Mouse (Mus musculus): ENCODE data around the gene Rhbg. TPM values are rescaled to one million over a fixed set of nuclear protein-coding genes. Genes with fewer than 3 reads are reported as not detected.
"Not testable (repeated sequence)": the region's sequence is repeated elsewhere in the genome, so short reads cannot be mapped to it uniquely, and the experiment has no call there.

The Rhbg gene
- polyA plus RNA-seq, 1 experiment from 2014 or later = 6.7 TPM

DNA sequence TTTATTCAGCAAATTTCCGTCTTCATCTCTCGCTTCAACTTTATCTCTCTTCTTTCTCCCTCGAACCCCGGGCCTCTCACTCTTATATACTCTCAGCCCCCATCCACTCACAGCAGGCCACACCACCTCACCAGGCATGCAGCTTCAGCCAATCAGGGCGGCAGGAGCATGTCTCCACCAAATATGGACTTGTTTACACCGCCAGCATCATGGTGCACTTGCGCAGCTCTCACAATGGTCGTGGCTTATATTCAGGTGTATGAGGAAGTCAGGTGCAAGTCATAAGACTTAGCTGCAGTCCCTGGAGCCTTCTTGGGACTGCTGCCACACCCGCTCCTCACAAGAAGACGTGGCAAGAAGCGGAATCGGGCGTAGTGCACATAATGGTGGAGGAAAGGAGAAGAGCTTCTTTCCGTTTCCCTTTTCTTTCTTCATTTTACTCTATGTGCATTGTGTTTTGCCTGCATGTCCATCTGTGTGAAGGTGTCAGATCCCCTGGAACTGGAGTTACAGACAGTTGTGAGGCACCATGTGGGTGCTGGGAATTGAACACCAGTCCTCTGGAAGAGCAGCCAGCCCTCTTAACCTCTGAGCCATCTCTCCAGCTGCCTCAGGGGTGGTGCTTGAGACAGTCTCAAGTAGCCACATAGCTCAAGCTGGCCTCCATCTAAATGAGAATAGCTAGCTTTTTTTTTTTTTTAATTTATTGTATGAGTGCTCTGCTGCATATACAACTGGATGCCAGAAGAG, 30.5 kb upstream of the Rhbg start:
- H3K4me2 ChIP-seq; H3K9me3 ChIP-seq; H3K4me3 ChIP-seq; H3K4me1 ChIP-seq; ATAC-seq (ENCODE audit: insufficient number of reproducible peaks, insufficient read depth, low FRiP score, low TSS enrichment, low read depth); H3K27ac ChIP-seq; H3K27me3 ChIP-seq; H3K9ac ChIP-seq: not testable (repeated sequence)
- H3K36me3 ChIP-seq = peaks cover 10% of the 10 kb centered on the region; the same call in 1 of the 2 replicates
- WGBS = 95% methylated on average over 14 of the region's 14 CpGs

DNA sequence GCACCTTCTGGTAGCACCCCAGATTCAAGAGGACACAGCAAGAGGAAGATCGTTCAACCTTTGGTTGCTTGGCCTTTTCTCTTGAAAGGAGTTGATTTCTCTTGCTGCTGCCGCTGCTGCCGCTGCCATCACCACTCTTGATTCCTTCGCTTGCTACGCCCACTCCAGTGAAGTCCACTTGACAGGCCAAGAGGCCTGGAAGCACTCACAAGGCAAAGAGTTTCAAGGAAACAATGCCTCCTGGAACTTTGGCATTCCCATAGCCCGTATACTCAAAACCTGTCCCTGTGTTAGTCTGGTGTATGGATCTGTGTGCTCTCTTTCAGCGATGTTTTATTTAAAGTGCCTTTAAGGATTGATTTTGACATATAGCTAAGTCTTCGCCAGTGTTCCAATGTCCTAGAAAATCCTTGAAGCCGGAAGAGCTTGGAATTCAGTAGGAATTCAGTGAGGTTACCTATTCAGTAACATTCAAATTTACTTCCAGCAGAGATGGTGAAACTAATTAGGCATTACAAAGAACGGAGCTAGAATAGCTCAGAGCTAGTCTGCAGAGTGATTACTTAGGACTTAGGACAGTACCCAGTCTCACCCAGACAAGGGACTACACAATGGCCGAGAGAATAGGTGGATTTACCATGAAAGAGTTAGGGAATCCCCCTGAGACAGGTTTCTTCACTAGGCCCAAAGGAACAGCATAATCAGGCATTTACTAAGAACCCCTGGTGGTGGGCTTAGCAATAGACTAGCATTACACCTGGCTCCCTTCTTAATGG, 26.8 kb upstream of the Rhbg start:
- not testable (repeated sequence) for H3K27ac ChIP-seq; H3K4me2 ChIP-seq; ATAC-seq (ENCODE audit: insufficient number of reproducible peaks, insufficient read depth, low FRiP score, low TSS enrichment, low read depth); H3K9ac ChIP-seq; H3K4me1 ChIP-seq; H3K36me3 ChIP-seq; H3K27me3 ChIP-seq; H3K9me3 ChIP-seq; H3K4me3 ChIP-seq
- 64% methylated on average over 11 of the region's 11 CpGs for WGBS

DNA sequence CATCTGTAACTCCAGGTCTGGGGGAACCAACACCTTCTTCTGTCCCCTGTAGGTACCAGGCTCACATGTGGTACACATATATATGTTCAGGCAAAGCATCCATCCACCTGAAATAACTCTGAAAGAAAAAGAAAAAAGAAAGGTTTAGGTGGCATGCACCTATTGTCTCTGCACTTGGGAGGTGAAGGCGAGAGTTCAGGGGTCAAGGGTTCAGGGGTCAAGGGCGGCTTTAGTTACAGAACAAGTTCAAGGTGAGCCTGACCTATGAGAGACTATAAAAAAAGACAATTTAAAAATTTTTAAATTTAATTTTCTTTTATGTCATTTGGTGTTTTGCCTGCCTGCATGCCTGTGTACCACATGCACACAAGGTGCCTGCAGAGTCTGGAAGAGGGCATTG, 25.5 kb upstream of the Rhbg start:
- Histone ChIP-seq H3K36me3 (no peaks in the 10 kb centered on the region), H3K9ac (no peak overlapping the region), H3K4me3 (no peak overlapping the region), H3K4me1 (no peaks in the 10 kb centered on the region), H3K9me3 (no peaks in the 10 kb centered on the region), H3K4me2 (no peak overlapping the region), H3K27ac (no peak overlapping the region), H3K27me3 (no peaks in the 10 kb centered on the region)
- WGBS = 90% methylated on average over 2 of the region's 2 CpGs
- no peak for ATAC-seq (ENCODE audit: insufficient number of reproducible peaks, insufficient read depth, low FRiP score, low TSS enrichment, low read depth)

DNA sequence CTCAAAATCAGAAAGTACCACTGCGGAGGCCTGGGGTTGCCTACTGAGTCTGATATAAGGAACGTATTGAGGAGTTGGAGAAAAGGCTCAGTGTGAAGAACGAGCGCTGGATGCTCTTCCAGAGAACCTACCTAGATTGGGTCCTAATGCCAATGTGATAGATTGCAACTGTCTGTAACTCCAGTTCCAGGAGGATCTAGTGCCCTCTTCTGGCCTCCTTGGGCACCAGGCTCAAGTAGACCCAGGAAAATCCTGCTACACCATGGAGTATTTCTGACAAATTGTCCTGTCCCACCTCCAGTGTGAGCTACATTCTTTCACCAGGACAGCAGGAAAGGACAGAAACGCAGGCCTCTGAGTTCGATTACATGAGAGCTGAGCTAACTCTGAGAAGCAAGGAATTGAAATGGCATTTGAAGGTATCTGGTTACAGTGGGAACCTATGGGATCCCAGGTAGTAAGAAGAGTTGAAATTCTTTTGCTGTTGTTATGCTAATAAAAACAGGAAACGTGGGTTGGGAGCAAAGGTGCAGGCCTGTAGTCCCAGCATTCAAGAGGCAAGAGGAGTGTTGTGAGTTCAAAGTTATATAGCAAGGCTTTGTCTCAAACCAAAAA, 22.1 kb upstream of the Rhbg start:
- whole genome bisulfite sequencing = 35% methylated on average over 7 of the region's 7 CpGs
- no peak for ATAC-seq (ENCODE audit: insufficient number of reproducible peaks, insufficient read depth, low FRiP score, low TSS enrichment, low read depth)
- H3K36me3 ChIP-seq = no peaks in the 10 kb centered on the region
- no peaks in the 10 kb centered on the region for H3K4me1 ChIP-seq
- H3K9ac ChIP-seq = no peak overlapping the region
- H3K4me3 ChIP-seq = no peak overlapping the region
- no peak overlapping the region for H3K27ac ChIP-seq
- H3K27me3 ChIP-seq = no peaks in the 10 kb centered on the region
- no peak overlapping the region for H3K4me2 ChIP-seq
- H3K9me3 ChIP-seq = no peaks in the 10 kb centered on the region

DNA sequence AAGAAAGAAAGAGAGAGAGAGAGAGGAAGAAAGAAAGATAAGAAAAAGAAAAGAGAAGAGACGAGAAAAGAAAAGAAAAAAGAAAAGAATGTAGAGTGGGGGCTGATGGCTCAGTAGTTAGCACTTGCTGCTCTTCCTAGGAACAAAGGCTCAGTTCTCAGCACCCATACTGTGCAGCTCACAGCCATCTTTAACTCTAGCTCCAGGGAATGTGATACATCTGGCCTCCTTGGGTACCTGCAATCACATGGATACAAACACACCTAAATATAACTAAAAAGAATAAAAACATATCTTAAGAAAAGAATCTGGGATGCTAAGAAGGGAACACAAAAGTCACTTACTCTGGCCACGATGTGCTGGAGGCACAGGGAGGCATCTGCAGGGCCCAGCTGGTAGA, 21.6 kb upstream of the Rhbg start:
- WGBS = 90% methylated on average over 2 of the region's 2 CpGs
- no peak overlapping the region for H3K27ac ChIP-seq
- H3K9ac ChIP-seq = no peak overlapping the region
- no peak overlapping the region for H3K4me3 ChIP-seq
- H3K4me2 ChIP-seq = no peak overlapping the region
- H3K4me1 ChIP-seq = no peaks in the 10 kb centered on the region
- no peaks in the 10 kb centered on the region for H3K9me3 ChIP-seq
- no peaks in the 10 kb centered on the region for H3K27me3 ChIP-seq
- no peaks in the 10 kb centered on the region for H3K36me3 ChIP-seq
- no peak for ATAC-seq (ENCODE audit: insufficient number of reproducible peaks, insufficient read depth, low FRiP score, low TSS enrichment, low read depth)

DNA sequence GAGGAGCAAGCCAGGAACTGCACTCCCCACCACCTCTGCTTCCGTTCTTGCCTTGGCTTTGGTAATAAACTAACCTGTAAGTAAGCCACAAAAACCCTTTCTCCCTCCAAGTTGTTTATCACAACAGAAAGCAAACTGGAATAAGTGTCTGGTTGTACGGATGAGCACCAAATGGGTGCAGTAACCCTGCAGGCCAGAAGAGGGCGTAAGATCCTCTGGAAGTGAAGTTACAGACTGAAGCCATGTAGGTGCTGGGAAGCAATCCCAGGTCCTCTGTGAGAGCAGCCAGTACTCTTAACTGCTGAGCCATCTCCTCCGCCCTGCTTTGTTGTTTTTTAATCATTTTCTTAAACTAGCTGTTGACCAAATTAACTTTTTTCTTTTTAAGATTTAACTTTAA, 19.5 kb upstream of the Rhbg start:
- Histone ChIP-seq H3K9me3 (no peaks in the 10 kb centered on the region), H3K4me3 (no peak overlapping the region), H3K27me3 (no peaks in the 10 kb centered on the region), H3K9ac (no peak overlapping the region), H3K27ac (no peak overlapping the region), H3K4me1 (no peaks in the 10 kb centered on the region), H3K4me2 (no peak overlapping the region), H3K36me3 (no peaks in the 10 kb centered on the region)
- no peak for ATAC-seq (ENCODE audit: insufficient number of reproducible peaks, insufficient read depth, low FRiP score, low TSS enrichment, low read depth)
- 93% methylated on average over 4 of the region's 4 CpGs for WGBS

DNA sequence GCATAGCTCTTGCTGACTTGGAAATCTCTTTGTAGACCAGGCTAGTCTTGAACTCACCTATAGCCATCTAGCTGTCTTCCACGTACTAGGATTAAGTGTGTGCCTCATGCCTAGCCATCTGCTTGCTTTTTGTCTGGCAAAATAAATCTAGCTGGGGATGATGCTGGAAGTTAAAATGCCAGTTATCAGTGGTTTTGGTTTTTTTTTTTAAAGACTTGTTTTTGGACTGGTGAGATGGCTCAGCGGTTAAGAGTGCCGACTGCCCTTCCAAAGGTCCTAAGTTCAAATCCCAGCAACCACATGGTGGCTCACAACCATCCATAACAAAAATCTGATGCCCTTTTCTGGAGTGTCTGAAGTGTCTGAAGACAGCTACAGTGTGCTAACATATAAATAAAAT, 17.4 kb upstream of the Rhbg start:
- Histone ChIP-seq H3K4me1 (no peaks in the 10 kb centered on the region), H3K36me3 (no peaks in the 10 kb centered on the region), H3K4me2 (no peak overlapping the region), H3K27ac (no peak overlapping the region), H3K4me3 (no peak overlapping the region), H3K27me3 (no peaks in the 10 kb centered on the region), H3K9me3 (no peaks in the 10 kb centered on the region), H3K9ac (no peak overlapping the region)
- ATAC-seq (ENCODE audit: insufficient number of reproducible peaks, insufficient read depth, low FRiP score, low TSS enrichment, low read depth) = no peak
- 89% methylated on average over 3 of the region's 3 CpGs for WGBS

DNA sequence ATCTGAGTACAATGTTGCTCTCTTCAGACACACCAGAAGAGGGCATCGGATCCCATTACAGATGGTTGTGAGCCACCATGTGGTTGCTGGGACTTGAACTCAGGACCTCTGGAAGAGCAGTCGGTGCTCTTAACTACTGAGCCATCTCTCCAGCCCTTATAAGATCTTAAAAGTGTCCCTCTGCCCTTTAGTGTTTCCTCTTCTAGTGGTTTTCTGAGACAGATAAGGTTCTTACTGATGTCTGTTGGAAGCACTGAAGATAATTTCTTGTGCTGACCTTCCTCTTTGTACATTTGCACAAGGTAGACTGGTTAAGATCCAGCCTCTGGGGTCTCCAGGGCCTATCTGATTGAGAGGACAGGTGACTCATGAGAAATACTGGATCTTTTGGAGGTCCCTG, 16.8 kb upstream of the Rhbg start:
- H3K4me1 ChIP-seq; ATAC-seq (ENCODE audit: insufficient number of reproducible peaks, insufficient read depth, low FRiP score, low TSS enrichment, low read depth); H3K9ac ChIP-seq; H3K27me3 ChIP-seq; H3K4me2 ChIP-seq; H3K36me3 ChIP-seq; H3K4me3 ChIP-seq; H3K27ac ChIP-seq; H3K9me3 ChIP-seq: not testable (repeated sequence)
- 94% methylated on average over 2 of the region's 2 CpGs for WGBS

DNA sequence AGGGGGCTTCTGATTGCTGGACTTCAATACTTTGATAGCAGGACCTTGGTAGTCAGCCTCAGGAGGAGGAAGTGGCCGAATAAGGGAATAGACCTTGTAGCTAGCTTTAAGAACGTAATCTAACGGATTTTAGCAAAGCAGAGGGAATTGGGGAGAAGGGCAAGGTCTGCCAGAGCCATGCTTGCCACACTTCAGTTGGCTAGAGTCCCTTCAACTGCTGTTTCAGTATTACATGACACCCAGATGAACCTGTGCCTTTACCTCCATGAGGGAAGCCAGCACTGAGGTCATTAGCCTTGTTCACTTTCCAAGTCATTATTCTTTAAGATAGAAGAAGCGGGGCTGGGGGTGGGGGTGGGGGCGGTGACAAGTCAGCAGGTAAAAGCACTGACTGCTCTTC, 14.5 kb upstream of the Rhbg start:
- ATAC-seq (ENCODE audit: insufficient number of reproducible peaks, insufficient read depth, low FRiP score, low TSS enrichment, low read depth) = no peak
- 85% methylated on average over 5 of the region's 5 CpGs for WGBS
- no peak overlapping the region for H3K4me3 ChIP-seq
- H3K27me3 ChIP-seq = no peaks in the 10 kb centered on the region
- H3K27ac ChIP-seq = no peak overlapping the region
- no peaks in the 10 kb centered on the region for H3K4me1 ChIP-seq
- no peak overlapping the region for H3K4me2 ChIP-seq
- H3K9me3 ChIP-seq = no peaks in the 10 kb centered on the region
- no peaks in the 10 kb centered on the region for H3K36me3 ChIP-seq
- H3K9ac ChIP-seq = no peak overlapping the region

DNA sequence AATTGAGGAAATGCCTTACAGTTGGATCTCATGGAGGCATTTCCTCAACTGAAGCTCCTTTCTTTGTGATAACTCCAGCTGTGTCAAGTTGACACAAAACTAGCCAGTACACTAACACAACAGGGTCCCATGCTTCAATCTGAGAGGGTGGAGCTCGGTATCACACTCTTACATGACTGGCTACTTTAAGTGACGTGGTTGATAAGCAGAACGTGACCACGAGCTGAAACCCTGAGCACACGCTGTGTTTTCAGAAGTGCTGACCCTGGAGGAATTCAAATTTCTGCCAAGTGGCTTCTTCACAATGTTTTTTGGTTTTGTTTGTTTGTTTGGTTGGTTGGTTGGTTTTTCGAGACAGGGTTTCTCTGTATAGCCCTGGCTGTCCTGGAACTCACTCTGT, 13.5 kb upstream of the Rhbg start:
- not testable (repeated sequence) for H3K27ac ChIP-seq; H3K4me1 ChIP-seq; H3K9me3 ChIP-seq; ATAC-seq (ENCODE audit: insufficient number of reproducible peaks, insufficient read depth, low FRiP score, low TSS enrichment, low read depth); H3K36me3 ChIP-seq; H3K4me2 ChIP-seq; H3K27me3 ChIP-seq; H3K9ac ChIP-seq; H3K4me3 ChIP-seq
- 78% methylated on average over 6 of the region's 6 CpGs for WGBS

DNA sequence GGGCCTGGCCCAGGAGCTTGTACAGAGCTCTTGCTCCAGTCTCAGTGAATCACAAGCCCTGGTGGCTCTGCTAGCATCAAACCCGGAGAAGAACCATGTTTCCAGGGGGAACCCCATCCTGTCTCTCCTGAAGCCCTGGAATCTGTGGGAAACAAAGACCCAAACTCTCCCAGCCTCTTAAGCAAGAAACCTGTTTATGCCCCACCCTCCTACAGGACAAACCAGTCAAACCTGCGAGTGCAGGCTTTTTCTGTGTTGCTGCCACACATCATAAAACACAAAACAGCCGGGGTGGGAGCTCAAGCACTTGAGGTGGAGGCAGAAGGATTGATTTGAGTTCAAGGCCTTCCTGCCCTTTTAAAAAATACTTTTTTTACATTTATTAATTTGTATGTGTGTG, 7.8 kb upstream of the Rhbg start:
- Histone ChIP-seq H3K4me3 (no peak overlapping the region), H3K27ac (peak overlapping the region; percentile 81), H3K9me3 (no peaks in the 10 kb centered on the region), H3K4me2 (no peak overlapping the region), H3K9ac (no peak overlapping the region), H3K27me3 (no peaks in the 10 kb centered on the region; the same call in 1 of the 2 replicates), H3K36me3 (no peaks in the 10 kb centered on the region), H3K4me1 (no peaks in the 10 kb centered on the region)
- no peak for ATAC-seq (ENCODE audit: insufficient number of reproducible peaks, insufficient read depth, low FRiP score, low TSS enrichment, low read depth)
- WGBS = 52% methylated on average over 3 of the region's 3 CpGs

DNA sequence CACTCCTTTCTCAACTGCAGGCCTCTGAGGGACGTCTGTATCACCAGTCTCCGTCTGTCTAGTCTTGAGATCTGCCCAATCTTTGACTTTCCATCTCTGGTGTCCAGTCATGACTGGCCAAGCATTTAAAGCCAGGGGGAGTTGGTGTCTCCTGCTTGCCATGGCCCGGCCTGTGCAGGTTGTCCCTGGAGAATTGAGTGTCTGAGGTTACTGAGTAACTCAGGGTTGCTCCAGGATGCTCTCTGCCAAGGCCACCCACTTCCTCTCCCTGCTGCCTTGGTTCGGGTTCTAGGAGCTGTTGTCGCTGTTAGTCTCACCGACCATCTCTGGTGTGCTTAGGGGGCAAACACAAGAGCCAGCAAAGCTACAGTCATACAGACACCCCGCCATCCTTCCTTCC, 1.9 kb upstream of the Rhbg start:
- no peak for ATAC-seq (ENCODE audit: insufficient number of reproducible peaks, insufficient read depth, low FRiP score, low TSS enrichment, low read depth)
- Histone ChIP-seq H3K4me1 (peaks cover 7% of the 10 kb centered on the region), H3K9ac (no peak overlapping the region), H3K4me3 (no peak overlapping the region), H3K9me3 (no peaks in the 10 kb centered on the region), H3K27me3 (peaks cover 55% of the 10 kb centered on the region), H3K27ac (no peak overlapping the region), H3K36me3 (no peaks in the 10 kb centered on the region), H3K4me2 (no peak overlapping the region)
- 77% methylated on average over 7 of the region's 7 CpGs for WGBS

Measured in embryonic facial prominence, embryonic 13.5 days (tissue).